Mouse (Mus musculus) c-Kit-positive CD71-negative TER-119-negative erythroid progenitor cells, embryonic 14.5 days (primary cell): Measurements from ENCODE around the gene Gltpd2.

ENCODE experiments used
- DNase-seq: peaks from one replicate; pipeline ENCODE4 v3.0.0-alpha.2; 2013; ENCODE audit warnings: low read depth

The Gltpd2 gene

DNA sequence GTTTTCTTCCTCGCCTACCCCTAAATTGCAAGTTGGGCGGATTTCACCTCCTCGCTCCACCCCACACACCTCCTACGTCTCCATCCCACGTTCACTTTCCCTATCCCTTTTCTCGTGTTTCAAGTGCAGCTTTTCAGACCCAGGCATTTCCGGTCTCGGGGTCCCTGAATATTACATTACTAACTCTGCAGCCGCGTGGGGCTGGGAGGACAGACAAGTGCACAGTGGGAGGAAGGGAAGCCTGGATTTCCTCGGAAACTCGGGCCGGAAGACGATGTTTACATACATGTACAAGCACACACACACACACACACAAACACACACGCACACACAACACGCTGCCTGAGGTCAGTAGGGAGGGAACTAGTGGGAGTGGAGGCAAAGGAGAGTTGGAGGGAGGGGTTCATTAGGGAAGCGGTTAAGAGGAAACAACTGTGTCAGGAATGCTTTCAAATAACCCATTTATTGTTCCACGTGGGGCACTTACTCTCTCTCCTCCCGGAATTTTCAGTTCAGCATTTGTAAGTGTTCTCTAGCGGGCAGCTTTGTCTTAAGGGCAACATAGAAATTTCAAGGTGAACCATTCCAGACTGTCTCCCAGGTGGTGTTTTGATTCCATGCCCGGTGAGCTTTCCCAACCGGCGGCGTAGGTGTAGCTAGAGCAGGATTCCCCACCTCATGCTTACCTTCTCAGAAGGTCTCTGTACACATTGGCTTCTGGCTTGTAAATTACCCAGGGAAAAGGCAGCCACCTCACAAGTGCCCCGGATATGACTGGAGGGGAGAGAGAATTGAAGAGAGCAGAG is 44.7 kb downstream of the Gltpd2 start:
- DNase-seq = no peak

DNA sequence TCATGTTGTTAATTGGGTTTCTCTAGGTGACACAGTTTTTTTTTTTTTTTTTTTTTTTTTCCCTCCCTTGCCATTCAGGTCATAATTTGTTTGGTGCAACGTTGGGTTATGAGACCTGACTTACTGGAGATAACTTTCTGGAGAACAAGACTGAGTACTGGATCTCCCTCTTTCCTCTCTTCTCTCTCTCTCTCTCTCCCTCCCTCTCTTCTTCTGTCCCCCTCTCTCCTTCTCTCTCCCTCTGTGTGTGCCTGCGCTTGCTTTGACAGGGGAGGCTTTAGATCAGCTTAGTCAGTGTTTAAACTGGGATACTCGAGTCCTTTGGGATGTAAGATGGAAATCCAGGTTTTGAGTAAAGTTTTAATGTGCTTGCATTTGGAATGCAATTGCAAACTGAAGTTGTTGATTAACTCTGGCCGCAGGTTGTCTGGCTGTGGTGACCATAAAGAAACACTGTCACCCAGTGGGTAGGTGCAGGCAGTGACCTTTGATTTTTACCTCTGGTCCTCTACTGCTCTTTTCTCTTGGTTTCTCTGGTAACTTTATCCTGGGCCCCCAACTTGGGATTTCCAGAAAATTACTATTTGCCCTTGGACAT is 45.4 kb downstream of the Gltpd2 start:
- DNase-seq = no peak

DNA sequence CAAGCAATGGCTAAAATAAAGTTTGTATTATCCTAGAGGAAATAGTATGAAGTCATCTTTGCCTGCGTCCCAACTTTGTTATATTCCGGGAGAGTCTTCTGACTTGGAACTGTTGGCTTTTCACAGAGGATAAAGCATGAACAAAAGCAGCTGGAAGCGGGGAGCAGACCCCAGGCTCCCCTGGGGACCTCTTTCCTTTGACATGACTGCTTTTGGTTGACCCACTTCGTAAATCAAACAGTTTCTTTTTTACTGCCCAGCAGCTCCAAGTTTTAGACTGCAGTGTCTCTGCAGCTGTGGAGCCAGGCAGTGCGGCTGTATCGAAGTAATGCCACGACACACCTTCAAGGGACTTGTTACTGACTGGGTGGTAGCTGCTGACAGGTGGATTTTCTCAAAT is 47.6 kb downstream of the Gltpd2 start:
- DNase-seq = no peak
